Mouse (Mus musculus) spleen, adult 18-20 months (tissue): Measurements from ENCODE around the gene Dusp27.
"Not testable (repeated sequence)": the region's sequence is repeated elsewhere in the genome, so short reads cannot be mapped to it uniquely, and the experiment has no call there.

Source experiments
- DNase-seq, 2 experiments: peaks; one replicate each; pipeline ENCODE4 v3.0.0; 2022; ENCODE audit warnings: mixed read lengths in 2 of 2

Dusp27 gene

DNA sequence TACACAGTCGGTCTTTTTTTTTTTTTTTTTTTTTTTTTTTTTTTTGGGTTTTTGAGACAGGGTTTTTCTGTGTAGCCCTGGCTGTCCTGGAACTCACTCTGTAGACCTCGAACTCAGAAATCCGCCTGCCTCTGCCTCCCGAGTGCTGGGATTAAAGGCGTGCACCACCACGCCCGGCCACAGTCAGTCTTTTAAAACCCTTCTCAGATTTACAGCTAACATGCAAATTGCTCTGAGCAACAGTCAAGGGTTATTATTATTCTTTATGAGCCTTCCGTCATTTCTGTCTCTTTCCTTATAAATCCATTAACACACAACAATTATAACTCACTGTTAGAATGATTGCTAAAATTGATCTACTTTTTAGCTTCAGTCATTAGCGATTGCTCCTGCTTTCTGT is 14.1 kb upstream of the Dusp27 start:
- DNase-seq: not testable (repeated sequence)

DNA sequence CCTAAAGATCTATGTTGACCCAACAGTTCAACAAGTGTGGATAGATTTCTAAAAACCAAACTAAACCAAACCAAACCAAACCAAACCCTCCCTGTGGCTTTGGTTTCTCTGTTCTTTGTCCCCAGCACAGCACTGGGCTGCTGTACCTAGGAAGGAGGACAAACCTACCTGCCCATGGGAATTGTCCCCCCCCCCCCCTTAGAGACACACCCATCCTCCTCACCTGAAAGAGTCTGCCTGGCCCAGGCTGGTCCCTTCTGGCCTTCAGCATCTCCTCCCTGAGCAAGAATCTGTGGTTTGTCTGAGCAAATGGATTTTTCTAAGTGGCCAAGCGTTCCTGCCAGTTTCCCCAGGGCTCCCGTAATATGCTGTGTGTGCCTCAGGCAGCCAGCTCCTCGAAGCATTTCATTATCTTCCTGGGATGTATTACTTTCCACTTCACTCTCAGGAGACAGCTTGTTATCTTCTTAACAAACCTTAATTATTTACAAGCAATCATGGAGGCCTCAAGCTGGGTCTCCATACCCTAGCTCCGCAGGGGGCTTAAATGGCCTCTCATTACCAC is 12.0 kb upstream of the Dusp27 start:
- no peak for DNase-seq

DNA sequence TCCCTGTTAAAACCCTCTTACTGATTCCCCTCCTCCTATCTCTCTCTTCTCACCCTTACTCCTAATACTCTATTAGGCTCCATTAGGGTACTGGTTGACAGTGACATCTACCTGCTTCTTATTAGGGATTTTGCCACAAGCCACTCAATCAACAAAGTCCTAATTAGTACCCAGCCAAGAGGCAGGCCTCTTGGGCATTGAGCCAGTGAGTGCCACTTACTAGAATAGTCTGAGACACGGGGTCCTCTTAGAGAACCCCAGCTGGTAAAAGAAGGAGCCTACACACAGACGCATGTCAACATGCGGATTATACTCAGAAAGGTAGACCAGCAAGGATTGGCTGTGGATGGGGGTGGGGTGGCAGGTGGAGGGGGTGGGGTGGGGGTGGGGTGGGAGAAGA is 11.4 kb upstream of the Dusp27 start:
- no peak for DNase-seq

DNA sequence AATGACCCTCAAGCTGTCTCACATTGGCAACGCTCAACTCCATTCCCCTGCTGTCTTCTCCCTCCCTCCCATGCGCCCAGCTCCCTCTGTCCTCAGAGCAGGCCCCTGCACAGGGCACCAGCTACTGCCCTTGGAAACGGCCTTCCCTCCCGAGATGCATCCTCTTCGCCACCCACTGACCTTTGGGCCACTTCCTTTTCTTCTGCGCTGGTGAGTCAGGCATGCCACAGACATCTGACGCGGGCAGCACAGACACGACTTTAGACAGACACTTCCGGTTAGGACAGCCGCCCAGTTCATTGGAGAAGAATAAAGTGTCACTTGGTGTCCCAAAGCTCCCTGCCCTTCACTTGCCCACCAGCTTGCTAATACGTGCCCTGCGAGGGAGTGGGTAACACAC is 10.4 kb upstream of the Dusp27 start:
- DNase-seq: no peak

DNA sequence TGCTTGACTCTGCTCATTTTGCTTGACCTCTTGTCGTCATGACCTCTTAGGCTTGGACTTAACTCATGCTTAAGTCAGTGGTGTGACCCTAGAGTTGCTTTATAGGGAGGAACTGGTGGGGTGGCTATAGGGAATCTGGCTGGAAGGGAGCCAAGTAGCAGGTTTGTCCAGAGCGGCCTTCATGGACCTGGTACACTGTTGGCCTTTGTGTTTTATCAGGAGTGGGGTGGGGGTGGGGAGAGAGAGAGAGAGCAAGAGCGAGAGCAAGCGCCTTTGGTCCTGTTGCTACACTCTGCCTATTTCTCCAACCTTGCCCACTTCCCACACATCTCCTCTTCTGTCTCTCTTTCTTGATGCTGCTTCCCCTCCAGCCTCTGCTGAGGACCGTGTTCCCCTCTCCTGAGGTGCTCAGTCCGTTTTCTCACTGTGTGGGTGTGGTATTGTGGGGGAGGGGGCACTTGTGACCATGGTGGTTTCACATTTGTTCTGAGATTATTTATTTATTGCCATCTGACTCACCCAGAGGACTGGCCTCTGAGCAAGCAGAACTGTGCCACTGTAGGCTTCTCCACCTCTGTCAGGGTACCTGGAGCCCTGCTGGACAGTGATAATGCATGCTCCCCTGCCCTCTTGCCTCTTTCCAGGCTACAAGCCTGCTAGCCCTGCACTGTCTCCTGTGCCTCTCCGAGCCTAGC is 9.7 kb upstream of the Dusp27 start:
- DNase-seq: no peak

DNA sequence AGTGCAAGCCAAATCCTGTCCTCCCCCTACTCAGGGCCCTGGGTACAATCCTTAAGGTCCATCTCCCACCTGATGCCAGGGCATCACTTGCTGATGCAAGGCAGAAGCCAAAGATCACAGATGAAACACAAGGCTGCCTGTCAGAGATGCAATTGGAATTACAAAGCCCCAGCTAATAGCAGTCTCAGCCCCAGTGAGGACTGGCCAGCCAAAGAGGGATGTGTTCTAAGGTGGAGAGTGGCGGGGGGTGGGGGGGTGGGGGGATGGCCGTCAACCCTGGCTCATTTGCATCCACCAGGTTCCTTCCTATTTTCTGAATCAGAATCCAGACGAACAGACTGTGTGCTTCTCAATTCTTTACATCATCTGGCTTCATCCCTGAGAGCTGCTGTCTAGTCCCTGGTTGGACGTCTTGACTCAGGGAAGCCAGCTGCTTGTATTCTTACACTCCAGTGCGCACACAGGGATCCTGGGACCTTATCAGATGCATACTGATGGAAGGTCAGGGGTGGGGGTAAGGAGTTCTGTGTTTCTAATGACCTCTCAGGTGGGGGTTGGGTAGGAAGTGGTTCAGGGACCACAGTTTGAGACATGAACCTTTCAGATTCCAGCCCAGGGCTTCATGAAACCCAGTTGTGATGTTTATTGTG is 7.5 kb upstream of the Dusp27 start:
- no peak for DNase-seq

DNA sequence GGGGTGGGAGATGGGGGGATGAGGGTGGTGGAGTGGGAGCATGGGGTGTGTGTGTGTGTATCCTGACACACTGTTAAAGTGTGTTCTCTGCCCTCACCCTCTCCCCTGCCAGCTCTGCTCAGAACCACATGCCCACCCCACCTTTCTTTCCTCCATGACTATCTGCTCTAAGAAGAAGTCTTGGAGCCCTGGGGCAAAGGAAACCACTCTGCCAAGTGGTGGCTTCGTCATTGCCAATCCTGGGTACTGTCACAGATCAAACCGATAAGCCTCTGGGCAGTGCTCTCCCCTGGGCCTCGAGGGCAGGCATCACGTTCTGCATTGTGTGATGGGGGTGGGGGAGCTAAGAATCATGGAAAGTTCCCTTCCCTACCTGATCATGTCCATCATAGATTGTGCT is 4.6 kb upstream of the Dusp27 start:
- DNase-seq: no peak

DNA sequence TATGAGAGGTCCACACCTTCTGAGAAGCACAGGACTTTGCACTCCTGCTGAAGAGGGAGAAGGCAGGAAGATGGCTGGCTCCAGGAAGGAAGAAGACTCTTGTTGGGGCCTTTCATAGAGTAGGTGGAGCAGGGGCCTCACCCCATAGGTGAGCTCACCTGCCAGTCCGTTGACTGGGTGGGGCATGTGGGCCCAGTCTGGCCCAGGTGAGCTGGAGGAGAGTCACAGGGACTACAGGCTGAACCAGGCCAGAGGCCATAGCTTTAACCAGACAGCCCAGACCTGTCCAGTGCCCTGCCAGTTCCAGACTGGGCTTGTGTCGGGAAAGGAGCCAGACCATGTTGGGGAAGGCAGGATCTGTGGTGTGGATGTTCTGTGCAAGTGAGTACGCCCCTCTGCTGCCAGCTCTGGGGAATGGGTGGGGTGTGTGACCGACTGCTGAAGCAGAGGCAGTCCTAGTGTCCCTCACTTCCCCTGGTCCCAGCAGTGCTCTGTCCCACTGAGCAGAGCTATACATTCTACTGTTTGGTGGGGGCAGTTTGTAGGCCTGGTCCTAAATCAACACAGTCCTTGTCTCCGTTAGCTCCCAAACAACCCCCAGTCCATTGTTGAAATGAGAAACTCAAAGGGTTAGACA is 2.6 kb upstream of the Dusp27 start, which contains the start of gene Gpa33:
TSS of gene Gpa33 (plus strand) at position 15 of the 637 bp plus-strand sequence.
- DNase-seq: no peak

DNA sequence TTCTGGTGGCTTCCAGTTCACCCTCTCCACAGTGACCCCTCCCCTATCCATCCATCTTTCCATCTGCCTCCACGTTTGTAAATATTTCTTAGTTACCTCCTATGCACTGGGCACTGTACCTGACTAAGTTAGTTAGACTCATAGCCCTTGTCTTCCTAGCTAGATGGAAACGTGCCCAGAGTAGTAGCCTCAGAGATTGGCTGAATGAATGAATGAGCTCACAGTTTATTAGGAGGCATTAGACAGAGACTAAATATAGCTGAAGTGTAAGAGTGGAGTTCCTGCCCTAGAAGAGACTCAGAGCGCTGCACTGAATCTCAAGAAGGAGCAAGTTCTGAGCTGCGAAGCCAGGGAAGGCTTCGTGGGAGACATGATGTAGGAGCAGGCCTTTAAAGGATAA is 829 bp upstream of the Dusp27 start:
- no peak for DNase-seq

DNA sequence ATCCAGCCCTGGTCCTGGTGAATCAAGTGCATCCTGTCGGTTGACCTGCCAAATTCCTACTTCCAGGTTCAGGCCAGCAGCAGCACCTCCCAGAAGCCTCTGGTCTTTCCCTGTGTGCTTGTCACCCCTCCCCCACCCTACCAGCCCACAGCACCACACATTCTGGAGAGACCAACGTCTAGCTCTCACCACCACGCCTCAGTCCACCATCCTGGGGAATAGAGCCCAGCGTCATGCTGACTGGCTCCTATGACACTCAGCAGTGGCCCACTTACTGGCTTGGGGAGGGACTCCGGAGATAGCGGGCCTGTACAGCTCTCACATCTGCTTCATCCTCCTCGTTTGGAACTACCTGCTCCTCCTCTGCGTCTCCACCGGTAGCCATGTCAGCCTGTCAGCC is 927 bp downstream of the Dusp27 start:
- no peak for DNase-seq

DNA sequence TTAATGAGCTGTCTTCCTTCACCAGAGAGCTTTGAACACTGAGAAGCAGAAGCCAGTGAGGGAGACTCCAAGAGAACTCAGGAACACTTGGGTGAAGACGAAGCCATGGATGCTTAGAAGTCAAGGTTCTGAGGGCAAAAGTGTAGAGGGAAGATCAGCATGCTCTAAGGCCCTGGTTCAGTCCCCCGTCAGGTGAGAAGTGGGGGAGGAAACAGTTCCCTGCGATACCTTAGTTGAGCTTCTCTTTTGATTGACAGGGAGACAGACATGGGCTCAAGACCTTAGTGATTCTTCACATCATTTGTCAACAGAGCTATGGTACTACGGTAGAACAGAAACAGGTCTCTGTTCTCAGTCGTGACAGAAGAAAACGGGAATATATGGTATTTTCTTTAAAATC is 1.4 kb downstream of the Dusp27 start:
- DNase-seq: no peak

DNA sequence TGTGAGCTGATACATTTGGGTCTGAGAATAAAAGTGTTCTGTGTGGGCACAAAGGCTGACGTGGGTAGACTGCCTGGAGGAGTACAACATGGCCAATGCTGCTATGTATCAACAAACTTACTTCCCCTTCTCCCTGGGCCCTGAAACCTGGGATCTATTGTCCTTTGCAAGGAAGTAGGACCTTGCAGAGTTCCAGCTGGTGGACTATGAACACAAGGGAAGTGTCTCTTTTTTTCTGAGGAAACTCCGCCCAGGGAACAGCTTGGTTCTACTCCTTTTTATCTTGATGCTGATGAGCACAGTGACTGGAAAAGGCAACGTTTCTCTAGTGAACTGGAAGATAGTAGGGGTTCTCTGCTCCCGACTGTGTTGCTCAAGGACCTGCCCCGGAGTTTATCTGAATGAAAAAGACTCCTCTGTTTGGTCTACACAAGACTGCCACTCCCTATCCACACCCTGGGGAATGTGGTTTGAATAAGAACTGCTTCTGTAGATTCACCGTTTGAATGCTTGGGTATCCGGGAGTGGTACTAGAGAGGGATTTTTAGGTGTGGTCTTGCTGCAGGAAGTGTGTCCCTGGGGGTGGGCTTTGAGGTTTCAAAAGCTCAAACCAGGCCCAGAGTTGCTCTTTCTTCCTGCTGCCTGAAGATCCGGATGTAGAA is 2.7 kb downstream of the Dusp27 start:
- no peak for DNase-seq

DNA sequence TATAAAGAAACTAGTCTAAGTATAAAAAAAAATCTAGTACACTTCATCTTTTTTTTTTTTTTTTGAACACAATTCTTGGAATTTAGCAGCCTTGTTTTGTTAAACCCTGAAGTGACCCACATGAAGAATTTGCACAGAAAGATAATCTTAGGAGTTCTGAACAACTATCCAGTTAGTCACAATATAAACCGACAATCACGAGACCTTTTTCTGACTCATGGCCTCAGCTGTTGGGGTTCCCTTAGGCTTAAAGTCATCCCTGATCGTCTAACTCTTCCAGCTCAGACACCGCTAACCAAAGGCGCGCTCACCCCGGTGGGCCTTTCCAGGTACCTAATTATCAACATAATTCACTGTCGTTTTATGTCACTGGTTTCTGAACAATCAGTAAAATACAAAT is 4.0 kb downstream of the Dusp27 start:
- DNase-seq: no peak

DNA sequence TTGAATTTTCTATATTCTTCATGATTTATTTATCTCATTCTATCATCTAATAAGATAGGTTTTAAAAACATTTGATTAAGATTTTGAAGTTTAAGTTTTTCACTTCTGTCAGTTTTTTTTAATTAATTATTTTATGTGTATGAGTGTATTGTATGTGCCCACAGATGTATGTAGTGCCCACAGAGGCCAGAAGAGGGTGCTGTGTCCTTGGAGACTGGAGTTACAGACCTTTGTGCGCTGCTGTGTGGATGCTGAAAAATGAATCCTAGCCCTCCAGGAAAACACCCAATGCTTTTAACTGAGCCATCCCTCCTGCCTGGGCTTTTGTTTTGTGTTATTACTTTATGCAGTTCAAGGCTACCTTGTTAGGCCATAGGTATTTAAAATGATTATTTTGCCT is 4.7 kb downstream of the Dusp27 start:
- no peak for DNase-seq

DNA sequence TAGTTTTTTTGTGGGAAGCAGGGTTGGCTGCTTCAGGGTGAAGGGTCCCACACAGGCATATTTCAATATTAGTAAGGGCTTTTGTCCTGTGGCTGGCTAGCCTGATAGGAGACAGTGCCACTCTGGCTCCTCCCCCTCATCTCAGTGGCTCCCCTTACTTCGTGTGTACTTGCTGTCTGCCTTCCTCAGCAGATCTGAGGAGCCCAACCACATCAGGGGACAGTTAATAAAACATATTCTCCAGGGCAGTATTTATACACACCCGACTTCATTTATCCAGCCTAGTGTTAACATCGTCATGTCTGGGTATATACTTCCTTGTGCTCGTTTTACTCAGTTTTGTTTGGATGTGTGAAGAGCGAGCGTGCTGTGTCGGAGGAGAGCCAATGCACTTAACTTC is 5.6 kb downstream of the Dusp27 start:
- no peak for DNase-seq

DNA sequence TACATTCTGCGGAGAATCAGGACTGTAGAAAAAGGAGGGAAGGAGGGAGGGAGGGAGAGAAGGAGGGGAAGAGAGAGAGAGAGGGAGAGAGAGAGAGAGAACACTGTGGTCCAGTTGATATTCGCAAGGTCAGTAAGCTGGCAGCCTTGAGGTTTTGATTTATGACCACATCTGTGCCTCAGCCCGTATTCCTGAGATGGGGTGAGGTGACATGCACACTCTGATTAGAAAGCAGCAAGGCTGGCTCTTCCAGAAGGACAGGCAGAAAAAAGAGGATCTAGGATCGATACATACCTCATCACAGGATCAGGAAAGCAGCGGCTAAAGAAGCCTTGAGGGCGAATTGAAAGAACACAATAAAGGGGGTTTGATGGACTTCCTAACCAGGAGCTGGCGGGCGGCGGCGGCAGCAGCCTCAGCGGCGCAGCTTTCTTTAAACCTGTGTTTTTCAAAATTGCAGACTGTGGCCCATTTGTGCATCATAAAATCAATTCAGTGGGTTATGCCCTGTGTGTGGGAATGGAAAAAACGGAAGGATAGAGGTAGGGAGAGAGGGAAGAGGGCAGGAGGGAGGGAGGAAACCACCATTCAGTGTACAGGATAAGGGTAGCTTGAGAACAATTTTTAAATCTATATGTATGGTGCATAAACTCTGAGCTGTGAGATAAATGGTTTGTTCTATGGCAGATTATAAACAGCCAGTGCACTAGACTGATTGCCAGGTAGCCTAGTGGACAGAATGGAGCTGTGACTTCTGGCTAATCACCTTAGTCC is 9.7 kb downstream of the Dusp27 start:
- no peak for DNase-seq

DNA sequence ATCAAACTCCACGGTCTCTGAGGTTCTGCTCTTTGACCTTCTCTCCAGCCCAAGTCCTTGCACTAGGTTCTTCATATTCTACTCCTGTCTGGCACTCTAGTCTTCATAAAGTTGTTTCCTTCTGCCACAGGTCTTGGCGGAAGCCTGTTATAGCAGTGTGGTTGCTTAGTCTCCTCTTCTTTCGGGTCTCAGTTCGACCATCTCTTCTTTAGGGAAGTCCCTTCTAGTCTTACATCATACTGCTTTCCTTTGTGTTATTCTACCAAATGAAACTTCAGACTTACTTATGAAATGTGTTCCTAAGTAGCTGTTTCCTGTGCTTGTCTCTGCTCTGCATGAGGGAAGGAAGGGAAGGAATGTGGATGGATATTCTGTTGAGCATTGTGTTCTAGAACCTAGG is 12.0 kb downstream of the Dusp27 start:
- DNase-seq: no peak

DNA sequence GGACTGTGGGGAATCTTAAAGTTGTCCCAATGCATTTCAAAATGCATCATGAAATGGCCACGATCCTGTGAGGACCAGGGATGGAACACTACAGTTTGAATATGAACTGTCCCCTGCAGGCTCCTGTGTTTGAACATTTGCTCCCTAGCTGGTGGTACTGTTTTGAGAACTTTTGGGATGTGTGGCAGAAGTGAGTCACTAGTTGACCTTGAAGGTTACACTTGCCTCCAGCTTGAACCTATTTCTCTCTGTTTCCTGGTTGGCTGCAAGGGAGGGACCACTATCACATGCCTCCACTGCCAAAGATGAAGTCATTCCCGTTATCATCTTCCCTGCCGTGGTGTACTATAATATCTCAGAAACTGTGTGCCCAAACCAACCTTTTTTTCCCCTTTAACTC is 12.7 kb downstream of the Dusp27 start:
- DNase-seq: no peak

DNA sequence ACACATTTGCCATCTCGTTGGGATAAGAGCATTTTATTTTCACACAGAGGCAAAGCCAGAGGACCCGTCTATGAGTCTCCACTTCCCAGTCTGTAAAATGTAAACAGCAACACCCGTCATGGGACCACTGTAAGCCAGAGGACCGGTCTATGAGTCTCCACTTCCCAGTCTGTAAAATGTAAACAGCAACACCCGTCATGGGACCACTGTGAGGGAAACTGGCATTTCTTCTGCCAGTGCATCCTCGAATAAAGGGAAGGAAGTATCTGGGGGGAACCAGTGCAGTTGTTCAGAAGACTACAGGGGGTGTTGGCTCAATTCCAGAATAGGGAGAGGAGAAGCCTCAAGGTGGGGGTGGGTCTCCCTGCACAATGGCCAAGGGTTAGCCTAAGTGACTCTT is 22.3 kb downstream of the Dusp27 start:
- no peak for DNase-seq

DNA sequence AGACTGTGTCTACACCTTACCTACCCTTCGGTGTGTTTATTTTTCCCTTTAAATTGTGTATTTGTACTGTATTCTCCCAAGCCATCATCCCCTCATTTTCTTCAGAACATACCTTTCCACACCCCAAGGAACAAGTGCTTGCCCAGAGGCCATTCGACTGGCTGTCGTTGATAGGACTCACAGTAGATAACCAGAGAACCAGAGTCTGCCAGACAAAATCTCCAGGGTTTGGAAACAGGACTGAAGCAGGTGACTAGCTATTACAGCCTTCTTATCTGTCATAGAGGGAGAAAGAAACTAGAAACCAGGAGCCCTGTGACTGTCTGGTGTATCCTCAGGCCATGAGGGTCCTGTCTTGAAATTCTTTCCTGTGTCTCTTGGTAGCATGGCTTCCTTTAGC is 22.9 kb downstream of the Dusp27 start:
- no peak for DNase-seq

DNA sequence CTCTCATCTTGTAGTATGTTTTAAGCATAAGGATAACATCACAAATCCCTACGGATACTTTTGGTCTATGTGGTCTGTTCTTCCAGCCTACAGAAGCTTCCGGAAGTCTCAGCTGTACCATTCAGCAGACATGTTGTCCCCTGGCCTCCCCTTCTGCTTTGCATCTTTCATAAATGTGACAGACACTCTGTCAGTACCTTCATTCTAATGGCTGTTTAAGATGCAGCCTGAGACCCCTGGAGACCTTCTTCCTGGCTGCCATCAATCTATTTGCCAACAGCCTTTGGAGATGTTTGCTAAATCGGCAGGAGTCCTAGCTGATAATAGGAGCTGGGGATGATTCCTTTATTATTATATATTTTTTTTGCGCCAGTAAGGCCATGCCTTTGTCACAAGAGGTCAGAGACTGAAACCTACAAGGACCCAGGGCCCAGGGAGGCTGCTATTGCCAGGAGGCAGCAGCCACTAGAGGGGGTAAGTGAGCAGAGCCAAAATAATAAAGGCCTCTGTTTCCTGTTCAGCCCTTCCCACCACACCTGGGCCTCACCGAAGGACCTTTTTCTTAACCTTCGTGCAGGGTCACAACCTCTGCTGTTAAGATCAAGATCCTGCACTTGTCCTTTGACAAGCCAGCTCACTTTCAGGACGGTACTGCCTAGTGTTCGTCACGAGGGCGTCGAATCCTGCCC is 24.7 kb downstream of the Dusp27 start:
- DNase-seq: peak in 1 of 2 experiments; percentile 23

DNA sequence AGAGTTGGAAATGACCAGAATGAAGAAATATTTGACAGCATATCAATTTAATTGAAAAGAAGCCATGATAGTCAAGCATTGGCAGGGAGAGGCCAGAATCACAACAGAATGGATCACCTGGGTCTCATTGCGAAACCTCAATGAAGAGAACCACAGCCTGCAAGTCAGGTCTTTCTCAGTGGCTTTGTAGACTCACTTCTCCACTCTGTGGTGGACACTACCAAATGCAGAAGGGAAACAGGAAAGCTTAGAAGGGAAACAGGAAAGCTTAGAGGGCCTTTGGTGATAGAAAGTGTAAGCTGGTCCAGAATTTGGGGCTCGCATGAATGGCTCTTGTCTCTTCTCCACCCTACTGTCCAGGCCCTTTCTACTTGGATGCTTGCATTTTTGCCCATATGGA is 29.6 kb downstream of the Dusp27 start:
- DNase-seq: no peak
